Mouse (Mus musculus): Measurements from ENCODE around the gene Grm7.

GRCm38 (mm10) chr6:111558588-111558987, 913.2 kb downstream of the Grm7 start:
- TF ChIP-seq POLR2A (IDR thresholded peaks at IDR 0.05; ENCODE audit: extremely low read depth, insufficient read depth, low read length) (no peak), CTCF (IDR thresholded peaks at IDR 0.05; ENCODE audit: extremely low read depth, insufficient read depth, low read length) (no peak)

All from cortical plate, adult 2 months (tissue).